8 mouse cellular contexts compared by ENCODE assay signal in the genomic region with DNA sequence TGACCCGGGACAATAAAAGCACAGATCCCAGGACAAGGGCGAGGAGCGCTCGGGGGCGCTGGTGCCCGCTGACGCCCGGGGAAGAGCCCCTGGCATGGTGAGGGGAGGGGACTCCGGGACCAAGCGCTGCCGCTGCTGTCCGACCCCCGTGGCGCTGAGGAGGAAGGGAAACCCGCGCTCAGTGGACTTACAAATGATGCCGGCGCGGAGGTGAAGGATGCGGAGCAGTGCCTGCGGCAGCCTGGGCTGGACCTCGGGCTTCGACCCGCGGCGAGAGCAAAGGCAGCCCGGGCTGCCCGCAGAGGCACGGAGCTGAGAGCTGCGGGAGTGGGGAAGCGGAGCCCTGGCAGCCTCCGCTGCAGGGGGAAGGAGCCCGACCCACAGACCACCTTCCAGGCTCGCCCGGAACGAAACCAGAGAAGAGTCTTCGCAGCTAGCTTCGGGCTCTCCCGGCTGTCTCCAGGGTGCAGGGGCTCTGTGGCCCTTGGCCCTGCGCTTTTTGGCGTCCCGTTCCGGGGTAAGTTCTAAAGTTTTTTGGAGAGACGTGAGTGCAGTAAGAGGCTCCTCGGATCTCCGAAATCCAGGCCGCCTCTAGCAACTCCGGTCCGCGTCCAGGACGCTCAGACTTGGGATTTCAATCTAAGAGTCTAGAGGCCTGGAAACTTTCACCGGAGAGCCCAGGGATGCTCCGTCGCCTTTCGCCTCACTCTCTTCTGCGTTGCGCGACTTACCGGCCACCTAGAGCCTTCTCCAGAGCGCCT. TPM values are rescaled to one million over a fixed set of nuclear protein-coding genes. Genes with fewer than 3 reads are reported as not detected.
DNase-seq lines count a peak whose midpoint lies in the region; ATAC-seq and TF ChIP-seq lines count a peak whose summit lies in the region.

No protein-coding gene starts in this region.

- peak; percentile 14; the same call in 1 of the 2 replicates for ATAC-seq in intestine, embryonic 14.5 days (replicated peaks; ENCODE audit: low FRiP score, low TSS enrichment, low read depth)
- peak; percentile 62 for ATAC-seq in lung, embryonic 15.5 days (ENCODE audit: borderline replicate concordance, extremely low read depth, low FRiP score, low TSS enrichment)

- no peak for TF ChIP-seq POLR2A in small intestine, adult 2 months (IDR thresholded peaks at IDR 0.05; ENCODE audit: low read depth, low read length)

- WGBS in intestine, embryonic 14.5 days, result under 1% methylated on average over 57 of the region's 60 CpGs
- under 1% methylated on average over 60 of the region's 60 CpGs for WGBS in lung, embryonic 15.5 days
- 1% methylated on average over 60 of the region's 60 CpGs for WGBS in small intestine, adult 2 months

- peak overlapping the region; percentile 74 for H3K9ac ChIP-seq in intestine, embryonic 14.5 days (ENCODE audit: low read length)
- H3K9ac ChIP-seq in lung, embryonic 15.5 days, result peak overlapping the region; percentile 79

- peaks cover 22% of the 10 kb centered on the region; the same call in 1 of the 2 replicates for H3K36me3 ChIP-seq in intestine, embryonic 14.5 days (ENCODE audit: control insufficient read depth, insufficient read depth, low read length)
- peaks cover 15% of the 10 kb centered on the region for H3K36me3 ChIP-seq in lung, embryonic 15.5 days
- no peaks in the 10 kb centered on the region for H3K36me3 ChIP-seq in small intestine, adult 2 months (ENCODE audit: control insufficient read depth, insufficient read depth, low read length)

- no peaks in the 10 kb centered on the region for H3K9me3 ChIP-seq in intestine, embryonic 14.5 days (ENCODE audit: control insufficient read depth, low read length)
- H3K9me3 ChIP-seq in lung, embryonic 15.5 days, result no peaks in the 10 kb centered on the region

- H3K27me3 ChIP-seq in intestine, embryonic 14.5 days (replicated peaks; ENCODE audit: control insufficient read depth, insufficient read depth, low read length), result 0 out of 2 replicates have a peak, but pooled peaks cover 5% of the 10 kb centered on the region
- H3K27me3 ChIP-seq in lung, embryonic 15.5 days, result peaks cover 6% of the 10 kb centered on the region; the same call in 1 of the 2 replicates
- peaks cover 6% of the 10 kb centered on the region for H3K27me3 ChIP-seq in small intestine, adult 2 months (ENCODE audit: control insufficient read depth, insufficient read depth, low read length)

- TF ChIP-seq CTCF in small intestine, adult 2 months (IDR thresholded peaks at IDR 0.05; ENCODE audit: extremely low read depth, insufficient read length, insufficient replicate concordance, low read depth, low read length), result no peak

- H3K27ac ChIP-seq in intestine, embryonic 14.5 days (ENCODE audit: low read depth), result peak overlapping the region; percentile 79
- H3K27ac ChIP-seq in lung, embryonic 15.5 days, result peak overlapping the region; percentile 98
- H3K27ac ChIP-seq in small intestine, adult 2 months (ENCODE audit: insufficient read depth, low read depth, low read length), result peak overlapping the region; percentile 24; the same call in 1 of the 2 replicates

- H3K4me3 ChIP-seq in intestine, embryonic 14.5 days (ENCODE audit: low read depth, low read length), result peak overlapping the region; percentile 86
- peak overlapping the region; percentile 70 for H3K4me3 ChIP-seq in lung, embryonic 15.5 days
- peak overlapping the region; percentile 78 for H3K4me3 ChIP-seq in small intestine, adult 2 months (ENCODE audit: low read depth, low read length)

- peak; percentile 58 to 60 for DNase-seq in right cerebral cortex, postnatal 10 days (ENCODE audit: low spot score in 2 of 2)
- no peak for DNase-seq in right cerebral cortex, adult 18-20 months
- peak; percentile 68 for DNase-seq in embryo, embryonic 10.5 days (ENCODE audit: low spot score)
- peak; percentile 47 for DNase-seq in gastrocnemius, postnatal 14 days
- DNase-seq in intestine, embryonic 14.5 days (ENCODE audit: low spot score), result peak; percentile 78
- no peak for DNase-seq in layer of hippocampus, postnatal 14 days (ENCODE audit: low spot score in 2 of 2)

- intact Hi-C loops in gastrocnemius, postnatal 14 days (cut with DNase I; ENCODE audit: low total_unique reads), result loop anchor here (5.0 kb wide), 1 partner anchor 1506 kb away; no protein-coding TSS in a partner anchor

- peaks cover 7% of the 10 kb centered on the region; the same call in 1 of the 2 replicates for H3K4me1 ChIP-seq in intestine, embryonic 14.5 days (replicated peaks; ENCODE audit: control insufficient read depth, insufficient read depth, low read length)
- H3K4me1 ChIP-seq in lung, embryonic 15.5 days, result peaks cover 21% of the 10 kb centered on the region
- peaks cover 14% of the 10 kb centered on the region for H3K4me1 ChIP-seq in small intestine, adult 2 months (ENCODE audit: control insufficient read depth, insufficient read depth, insufficient read length, low read length)

- H3K4me2 ChIP-seq in intestine, embryonic 14.5 days (ENCODE audit: low read length), result peak overlapping the region; percentile 75
- peak overlapping the region; percentile 95 for H3K4me2 ChIP-seq in lung, embryonic 15.5 days

RNA-seq across cellular contexts. Expression of gene Fat4, which starts 0.5 kb away (rescaled TPM):
- total RNA-seq in gastrocnemius, postnatal 14 days (2021), result 10 to 100 TPM; 10.4 to 11.0 TPM
- polyA plus RNA-seq in intestine, embryonic 14.5 days (2014; fragmentation: Nextera tagmentation; extraction: Ambion mirVana), result 11.1 and 11.9 TPM in 2 replicates
- 4.6 and 5.3 TPM in 2 replicates for polyA plus RNA-seq in lung, embryonic 15.5 days (2015; fragmentation: Nextera tagmentation; extraction: Ambion mirVana)
- polyA plus RNA-seq in small intestine, adult 2 months (2012; rRNA removed), result 0.98 and 1.4 TPM in 2 replicates
- 10 to 100 TPM; 33.2 to 33.3 TPM for total RNA-seq in layer of hippocampus, postnatal 14 days (2021)

Comparison
In these comparisons a context has a peak if more than half of its experiments do, and no peak if none do; other contexts are left out.
1. DNase-seq: peak in right cerebral cortex, postnatal 10 days (2 of 2), embryo, embryonic 10.5 days (single experiment), gastrocnemius, postnatal 14 days (single experiment) and intestine, embryonic 14.5 days (single experiment); none in right cerebral cortex, adult 18-20 months (single experiment) and layer of hippocampus, postnatal 14 days (0 of 2).
2. H3K27ac ChIP-seq: peak in every context shown above with its lines; median percentile 98 in lung, embryonic 15.5 days; 79 in intestine, embryonic 14.5 days; 24 in small intestine, adult 2 months.
3. Peak in every context shown above with its lines, with median percentiles within 50 percentile points of each other: H3K4me3 ChIP-seq.